ENCODE assay signal across 18 mouse cellular contexts in genomic region chr6:103344413-103344812, GRCm38 (mm10).
DNase-seq lines count a peak whose midpoint lies in the region; ATAC-seq and TF ChIP-seq lines count a peak whose summit lies in the region.
"Had no signal": no experiment of that assay in that cellular context is flagged by ENCODE, and none has a peak within 500 bp of the region (broad histone marks: within the 10 kb centered on the region; RNA-seq: fewer than 3 reads in every experiment).

No protein-coding gene starts in this region.

- H3K36me3 ChIP-seq in midbrain, postnatal 0 days (ENCODE audit: insufficient read depth, low read length), result no peaks in the 10 kb centered on the region
- H3K36me3 ChIP-seq in midbrain, embryonic 10.5 days, result no peaks in the 10 kb centered on the region
- H3K36me3 ChIP-seq: forebrain, embryonic 12.5 days; G1E; heart, embryonic 15.5 days; limb, embryonic 13.5 days; liver, embryonic 15.5 days; midbrain, embryonic 15.5 days; neural tube, embryonic 12.5 days had no signal

- H3K4me1 ChIP-seq in midbrain, postnatal 0 days (ENCODE audit: insufficient read depth, low read length), result peaks cover 2% of the 10 kb centered on the region; the same call in 1 of the 2 replicates
- H3K4me1 ChIP-seq in midbrain, embryonic 10.5 days, result peaks cover 7% of the 10 kb centered on the region; the same call in 1 of the 2 replicates
- H3K4me1 ChIP-seq: heart, embryonic 15.5 days; limb, embryonic 13.5 days; liver, embryonic 15.5 days; midbrain, embryonic 15.5 days; neural tube, embryonic 12.5 days had no signal

- H3K27me3 ChIP-seq in midbrain, postnatal 0 days (ENCODE audit: insufficient read depth, low read length), result no peaks in the 10 kb centered on the region
- no peaks in the 10 kb centered on the region for H3K27me3 ChIP-seq in midbrain, embryonic 10.5 days (ENCODE audit: low read depth, poor library complexity, severe bottlenecking)
- H3K27me3 ChIP-seq: forebrain, embryonic 12.5 days; heart, embryonic 15.5 days; limb, embryonic 13.5 days; liver, embryonic 15.5 days; midbrain, embryonic 15.5 days; neural tube, embryonic 12.5 days had no signal

- peak; percentile 7 for DNase-seq in kidney, adult 9 months
- no peak for DNase-seq in kidney, postnatal 4 days
- no peak for DNase-seq in midbrain, postnatal 0 days (ENCODE audit: low spot score)
- DNase-seq in midbrain, embryonic 10.5 days (ENCODE audit: low spot score), result no peak
- DNase-seq in kidney, postnatal 36 days, result peak; percentile 3 to 6
- DNase-seq in cerebellum, adult 8-10 months, result no peak
- DNase-seq in layer of hippocampus, adult 9-11 months, result no peak
- DNase-seq: cerebellum, postnatal 14 days; right cerebral cortex, postnatal 25 days had no signal

- ATAC-seq in midbrain, postnatal 0 days (ENCODE audit: low FRiP score), result no peak
- ATAC-seq: CD4-positive, CD25-positive, alpha-beta regulatory T cell, adult 4 months; midbrain, embryonic 15.5 days had no signal

- no peak for TF ChIP-seq CTCF in midbrain, postnatal 0 days (IDR thresholded peaks at IDR 0.05)

- H3K27ac ChIP-seq in midbrain, postnatal 0 days (ENCODE audit: low read depth, low read length), result 0 out of 2 replicates have a peak overlapping the region, but pooled peaks have one; percentile 26
- no peak overlapping the region for H3K27ac ChIP-seq in midbrain, embryonic 10.5 days (replicated peaks)
- H3K27ac ChIP-seq: forebrain, embryonic 12.5 days; heart, embryonic 15.5 days; hindbrain, embryonic 14.5 days; limb, embryonic 13.5 days; liver, embryonic 15.5 days; midbrain, embryonic 15.5 days; neural tube, embryonic 12.5 days had no signal

- no peak overlapping the region for H3K9ac ChIP-seq in midbrain, postnatal 0 days (replicated peaks; ENCODE audit: low read length, poor library complexity, severe bottlenecking)
- H3K9ac ChIP-seq: forebrain, embryonic 12.5 days; heart, embryonic 15.5 days; hindbrain, embryonic 14.5 days; limb, embryonic 13.5 days; liver, embryonic 15.5 days; midbrain, embryonic 15.5 days; neural tube, embryonic 12.5 days had no signal

- 71% methylated on average over 2 of the region's 2 CpGs for WGBS in midbrain, postnatal 0 days
- WGBS in midbrain, embryonic 10.5 days, result 85% methylated on average over 2 of the region's 2 CpGs

- no peak overlapping the region for H3K4me2 ChIP-seq in midbrain, postnatal 0 days (ENCODE audit: low read depth, low read length, poor library complexity, severe bottlenecking)
- H3K4me2 ChIP-seq: forebrain, embryonic 12.5 days; heart, embryonic 15.5 days; hindbrain, embryonic 14.5 days; limb, embryonic 13.5 days; liver, embryonic 15.5 days; midbrain, embryonic 15.5 days; neural tube, embryonic 12.5 days had no signal

- no peak overlapping the region for H3K4me3 ChIP-seq in midbrain, postnatal 0 days (ENCODE audit: low read depth, low read length)
- no peak overlapping the region for H3K4me3 ChIP-seq in midbrain, embryonic 10.5 days
- H3K4me3 ChIP-seq: forebrain, embryonic 12.5 days; heart, embryonic 15.5 days; limb, embryonic 13.5 days; liver, embryonic 15.5 days; midbrain, embryonic 15.5 days; neural tube, embryonic 12.5 days had no signal

- no peaks in the 10 kb centered on the region for H3K9me3 ChIP-seq in midbrain, postnatal 0 days (ENCODE audit: low read length)
- H3K9me3 ChIP-seq in midbrain, embryonic 10.5 days (replicated peaks), result no peaks in the 10 kb centered on the region
- H3K9me3 ChIP-seq: forebrain, embryonic 12.5 days; heart, embryonic 15.5 days; limb, embryonic 13.5 days; liver, embryonic 15.5 days; midbrain, embryonic 15.5 days; neural tube, embryonic 12.5 days had no signal

Comparison
In these comparisons a context has a peak if more than half of its experiments do, and no peak if none do; other contexts are left out.
1. DNase-seq: peak in kidney, adult 9 months (single experiment) and kidney, postnatal 36 days (2 of 2); none in kidney, postnatal 4 days (0 of 2), midbrain, postnatal 0 days (single experiment), midbrain, embryonic 10.5 days (single experiment), cerebellum, adult 8-10 months (single experiment) and layer of hippocampus, adult 9-11 months (single experiment).